Mouse (Mus musculus): ENCODE data around the gene Acpp. TPM values are rescaled to one million over a fixed set of nuclear protein-coding genes. Genes with fewer than 3 reads are reported as not detected.

The Acpp gene
- total and polyA plus RNA-seq, 3 experiments: 0.33 TPM; not detected in 2

DNA sequence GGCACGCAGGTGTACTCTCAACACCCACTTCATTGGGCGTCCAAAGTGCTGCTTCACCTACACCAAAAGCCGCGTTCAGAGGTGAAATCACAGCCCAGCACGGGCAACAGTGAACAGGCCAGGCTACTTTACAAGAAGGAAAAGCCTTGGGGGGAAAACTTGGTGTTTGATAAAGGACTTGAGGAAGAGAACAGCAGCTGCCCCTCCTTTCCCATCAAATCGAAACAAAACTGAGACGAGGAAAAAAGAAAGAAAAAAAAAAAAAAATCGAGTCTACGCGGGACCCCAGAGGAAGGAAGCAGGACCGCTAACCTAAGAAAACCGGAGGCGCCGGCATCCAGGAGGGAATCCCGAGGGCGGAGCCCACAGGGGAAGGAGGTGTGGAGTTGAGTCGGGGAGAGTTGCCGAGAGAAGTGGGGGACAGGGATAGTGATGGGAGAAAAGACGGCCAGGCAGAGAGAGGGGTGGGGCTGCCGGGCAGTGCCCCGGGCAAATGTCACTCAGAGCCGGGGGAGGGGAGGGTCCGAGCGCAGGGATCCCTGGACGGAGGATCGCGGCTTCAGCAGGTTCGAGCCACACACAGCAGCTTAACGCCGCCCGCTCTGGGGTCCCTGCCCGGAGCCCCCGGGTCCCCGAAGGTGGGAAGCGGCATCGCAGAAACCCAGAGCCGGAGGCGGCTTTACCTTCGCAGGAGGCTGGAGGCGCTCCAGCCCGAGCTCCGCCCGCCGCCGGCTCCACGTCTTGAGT lies 75.4 kb downstream of the Acpp start:
- no peak for ATAC-seq (ENCODE audit: extremely low read depth, insufficient number of reproducible peaks, low FRiP score, poor library complexity, severe bottlenecking)
- peaks cover 40% of the 10 kb centered on the region for H3K4me1 ChIP-seq (ENCODE audit: insufficient read depth, low read depth, low read length)

GRCm38 (mm10) chr9:104260306-104260705 lies 77.2 kb downstream of the Acpp start:
- DNase-seq (ENCODE audit: low spot score) (no peak), ATAC-seq (ENCODE audit: extremely low read depth, insufficient number of reproducible peaks, low FRiP score, poor library complexity, severe bottlenecking) (no peak)
- peaks cover 28% of the 10 kb centered on the region for H3K36me3 ChIP-seq (replicated peaks)
- H3K4me3 ChIP-seq (ENCODE audit: low read depth, low read length): no peak overlapping the region
- peaks cover 40% of the 10 kb centered on the region for H3K4me1 ChIP-seq (ENCODE audit: insufficient read depth, low read depth, low read length)
- no peak for TF ChIP-seq CTCF (IDR thresholded peaks at IDR 0.05; ENCODE audit: low read depth, low read length)
- TF ChIP-seq GATA1 (IDR thresholded peaks at IDR 0.05; ENCODE audit: borderline replicate concordance, low read length): no peak
- no peaks in the 10 kb centered on the region for H3K9me3 ChIP-seq (replicated peaks)
- no peaks in the 10 kb centered on the region for H3K27me3 ChIP-seq (ENCODE audit: insufficient read depth, low read length)

More for the DNA sequence above, 75.4 kb downstream of the Acpp start:
- DNase-seq (ENCODE audit: low spot score): peak; percentile 38
- Histone ChIP-seq H3K36me3 (replicated peaks) (peaks cover 20% of the 10 kb centered on the region), H3K4me3 (ENCODE audit: low read depth, low read length) (peak overlapping the region; percentile 92), H3K27me3 (ENCODE audit: insufficient read depth, low read length) (peaks cover 7% of the 10 kb centered on the region), H3K9me3 (replicated peaks) (no peaks in the 10 kb centered on the region)
- TF ChIP-seq POLR2AphosphoS5 (IDR thresholded peaks at IDR 0.05; ENCODE audit: insufficient replicate concordance, low read depth, low read length): no peak
- no peak for TF ChIP-seq TAL1 (conservative IDR thresholded peaks at IDR 0.05; ENCODE audit: low read depth, low read length)
- TF ChIP-seq GATA1 (IDR thresholded peaks at IDR 0.05; ENCODE audit: borderline replicate concordance, low read length): no peak
- no peak for TF ChIP-seq CTCF (IDR thresholded peaks at IDR 0.05; ENCODE audit: low read depth, low read length)
- no peak for TF ChIP-seq GATA2 (IDR thresholded peaks at IDR 0.05; ENCODE audit: borderline replicate concordance, low read depth, low read length)

- Histone ChIP-seq H3K36me3 (replicated peaks) (peaks cover 50% of the 10 kb centered on the region), H3K4me1 (ENCODE audit: insufficient read depth, low read depth, low read length) (peaks cover 19% of the 10 kb centered on the region), H3K9me3 (replicated peaks) (no peaks in the 10 kb centered on the region), H3K27me3 (ENCODE audit: insufficient read depth, low read length) (no peaks in the 10 kb centered on the region), H3K4me3 (ENCODE audit: low read depth, low read length) (no peak overlapping the region)
- ATAC-seq (ENCODE audit: extremely low read depth, insufficient number of reproducible peaks, low FRiP score, poor library complexity, severe bottlenecking) (no peak), DNase-seq (ENCODE audit: low spot score) (no peak)
- no peak for TF ChIP-seq GATA1 (IDR thresholded peaks at IDR 0.05; ENCODE audit: borderline replicate concordance, low read length)
- no peak for TF ChIP-seq CTCF (IDR thresholded peaks at IDR 0.05; ENCODE audit: low read depth, low read length)
- TF ChIP-seq GATA2 (IDR thresholded peaks at IDR 0.05; ENCODE audit: borderline replicate concordance, low read depth, low read length): no peak
- TF ChIP-seq POLR2AphosphoS5 (IDR thresholded peaks at IDR 0.05; ENCODE audit: insufficient replicate concordance, low read depth, low read length): no peak
- no peak for TF ChIP-seq TAL1 (conservative IDR thresholded peaks at IDR 0.05; ENCODE audit: low read depth, low read length)
Observed at GRCm38 (mm10) chr9:104256085-104256484, 81.5 kb downstream of the Acpp start.

GRCm38 (mm10) chr9:104254408-104255180 lies 83.0 kb downstream of the Acpp start:
- H3K4me3 ChIP-seq (ENCODE audit: low read depth, low read length): no peak overlapping the region
- no peak for TF ChIP-seq CTCF (IDR thresholded peaks at IDR 0.05; ENCODE audit: low read depth, low read length)
- TF ChIP-seq GATA1 (IDR thresholded peaks at IDR 0.05; ENCODE audit: borderline replicate concordance, low read length): no peak
- no peak for TF ChIP-seq TAL1 (conservative IDR thresholded peaks at IDR 0.05; ENCODE audit: low read depth, low read length)
- TF ChIP-seq GATA2 (IDR thresholded peaks at IDR 0.05; ENCODE audit: borderline replicate concordance, low read depth, low read length): no peak
- no peak for TF ChIP-seq POLR2AphosphoS5 (IDR thresholded peaks at IDR 0.05; ENCODE audit: insufficient replicate concordance, low read depth, low read length)
- no peaks in the 10 kb centered on the region for H3K9me3 ChIP-seq (replicated peaks)
- H3K4me1 ChIP-seq (ENCODE audit: insufficient read depth, low read depth, low read length): peaks cover 7% of the 10 kb centered on the region
- ATAC-seq (ENCODE audit: extremely low read depth, insufficient number of reproducible peaks, low FRiP score, poor library complexity, severe bottlenecking) (no peak), DNase-seq (ENCODE audit: low spot score) (no peak)
- H3K36me3 ChIP-seq (replicated peaks): peaks cover 42% of the 10 kb centered on the region
- no peaks in the 10 kb centered on the region for H3K27me3 ChIP-seq (ENCODE audit: insufficient read depth, low read length)

GRCm38 (mm10) chr9:104252637-104253036 lies 84.9 kb downstream of the Acpp start:
- Histone ChIP-seq H3K4me1 (ENCODE audit: insufficient read depth, low read depth, low read length) (peaks cover 9% of the 10 kb centered on the region), H3K27me3 (ENCODE audit: insufficient read depth, low read length) (no peaks in the 10 kb centered on the region), H3K9me3 (replicated peaks) (no peaks in the 10 kb centered on the region), H3K36me3 (replicated peaks) (peaks cover 46% of the 10 kb centered on the region), H3K4me3 (ENCODE audit: low read depth, low read length) (no peak overlapping the region)
- TF ChIP-seq CTCF (IDR thresholded peaks at IDR 0.05; ENCODE audit: low read depth, low read length): no peak
- no peak for TF ChIP-seq POLR2AphosphoS5 (IDR thresholded peaks at IDR 0.05; ENCODE audit: insufficient replicate concordance, low read depth, low read length)
- TF ChIP-seq TAL1 (conservative IDR thresholded peaks at IDR 0.05; ENCODE audit: low read depth, low read length): no peak
- TF ChIP-seq GATA1 (IDR thresholded peaks at IDR 0.05; ENCODE audit: borderline replicate concordance, low read length): no peak
- ATAC-seq (ENCODE audit: extremely low read depth, insufficient number of reproducible peaks, low FRiP score, poor library complexity, severe bottlenecking) (no peak), DNase-seq (ENCODE audit: low spot score) (no peak)

DNA sequence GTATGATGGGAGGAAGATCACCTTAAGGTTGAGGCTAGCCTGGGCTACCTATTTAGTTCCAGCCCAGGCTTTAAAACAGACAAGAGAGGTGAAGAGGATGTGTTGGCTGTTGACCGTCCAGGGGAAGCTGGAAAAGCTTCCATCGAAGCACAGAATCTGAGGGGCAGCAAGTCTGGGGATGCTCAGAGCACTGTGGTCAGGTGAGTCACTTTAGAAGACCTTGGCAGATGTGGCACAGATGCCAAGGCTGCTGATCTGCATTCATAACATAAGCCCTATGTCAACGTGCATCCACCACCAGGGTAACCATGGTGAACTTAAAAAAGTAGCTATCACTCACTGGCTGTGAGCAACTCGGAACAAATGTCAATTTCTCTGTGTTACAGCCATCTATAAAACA lies 85.9 kb downstream of the Acpp start:
- peaks cover 42% of the 10 kb centered on the region for H3K36me3 ChIP-seq (replicated peaks)
- no peak for DNase-seq (ENCODE audit: low spot score)
- H3K27me3 ChIP-seq (ENCODE audit: insufficient read depth, low read length): no peaks in the 10 kb centered on the region
- peaks cover 9% of the 10 kb centered on the region for H3K4me1 ChIP-seq (ENCODE audit: insufficient read depth, low read depth, low read length)
- TF ChIP-seq GATA1 (IDR thresholded peaks at IDR 0.05; ENCODE audit: borderline replicate concordance, low read length) (no peak), GATA2 (IDR thresholded peaks at IDR 0.05; ENCODE audit: borderline replicate concordance, low read depth, low read length) (no peak), TAL1 (conservative IDR thresholded peaks at IDR 0.05; ENCODE audit: low read depth, low read length) (no peak), CTCF (IDR thresholded peaks at IDR 0.05; ENCODE audit: low read depth, low read length) (no peak), POLR2AphosphoS5 (IDR thresholded peaks at IDR 0.05; ENCODE audit: insufficient replicate concordance, low read depth, low read length) (no peak)
- ATAC-seq (ENCODE audit: extremely low read depth, insufficient number of reproducible peaks, low FRiP score, poor library complexity, severe bottlenecking): no peak
- H3K9me3 ChIP-seq (replicated peaks): no peaks in the 10 kb centered on the region
- no peak overlapping the region for H3K4me3 ChIP-seq (ENCODE audit: low read depth, low read length)
